Mouse (Mus musculus) intestine, embryonic 16.5 days (tissue): ENCODE measurements at regions not wholly inside any gene's neighbourhood (a gene's known extent, or its start where the extent isn't known, plus 50 kb on each side); places are given as distances from the start of the nearest gene placed in this dataset.

Source experiments
- ATAC-seq: fragments of 200-750 bp; cut with Nextera tagmentation; 2 replicates; pipeline ENCODE4 v1.8.0; 2017; ENCODE audit warnings: moderate TSS enrichment, moderate library complexity
- H3K27ac ChIP-seq: fragments of 300-500 bp; sonication (generic); 2 replicates; pipeline ENCODE4 v1.5.1; 2014; ENCODE audit warnings: mild to moderate bottlenecking, low read length
- H3K27me3 ChIP-seq: fragments of 300-500 bp; sonication (generic); replicated peaks from 2 replicates; pipeline ENCODE4 v1.6.1; 2014; ENCODE audit warnings: low read length, control low read depth, mixed read lengths; ENCODE audit not compliant: control insufficient read depth, insufficient read depth
- H3K36me3 ChIP-seq: fragments of 300-500 bp; sonication (generic); 2 replicates; pipeline ENCODE4 v1.6.1; 2014; ENCODE audit warnings: low read length, control low read depth; ENCODE audit not compliant: control insufficient read depth, insufficient read depth
- H3K4me1 ChIP-seq: fragments of 300-500 bp; sonication (generic); 2 replicates; pipeline ENCODE4 v1.6.1; 2014; ENCODE audit warnings: low read length, control low read depth, mixed read lengths; ENCODE audit not compliant: control insufficient read depth, insufficient read depth
- H3K4me2 ChIP-seq: fragments of 300-500 bp; sonication (generic); 2 replicates; pipeline ENCODE4 v1.6.1; 2014; ENCODE audit warnings: low read depth, low read length, control low read depth
- H3K4me3 ChIP-seq: fragments of 300-500 bp; sonication (generic); 2 replicates; pipeline ENCODE4 v1.5.1; 2014; ENCODE audit warnings: mild to moderate bottlenecking, low read length
- H3K9ac ChIP-seq: fragments of 300-500 bp; sonication (generic); 2 replicates; pipeline ENCODE4 v1.6.1; 2014; ENCODE audit warnings: low read depth, low read length
- H3K9me3 ChIP-seq: fragments of 300-500 bp; sonication (generic); 2 replicates; pipeline ENCODE4 v1.6.1; 2016; ENCODE audit warnings: low read length, control low read depth; ENCODE audit not compliant: control insufficient read depth
- WGBS: fragments of 180-500 bp; shearing (Covaris S2); extraction: QIAGEN DNeasy Blood & Tissue Kit; methylation state at CpG from one replicate; pipeline ENCODE4 v1.1.7; 2014; 5-methylcytosine and 5-hydroxymethylcytosine counted together

- Histone ChIP-seq H3K4me3 (no peak overlapping the region), H3K36me3 (no peaks in the 10 kb centered on the region), H3K27me3 (no peaks in the 10 kb centered on the region), H3K4me1 (no peaks in the 10 kb centered on the region), H3K9me3 (no peaks in the 10 kb centered on the region), H3K4me2 (no peak overlapping the region), H3K9ac (no peak overlapping the region), H3K27ac (no peak overlapping the region)
- no peak for ATAC-seq
- 89% methylated on average over 4 of the region's 4 CpGs for WGBS
Measured at GRCm38 (mm10) chr11:24247285-24247684, 169.4 kb downstream of the Bcl11a start.

GRCm38 (mm10) chr11:24251516-24251915 is 173.7 kb downstream of the Bcl11a start:
- no peak for ATAC-seq
- Histone ChIP-seq H3K27ac (no peak overlapping the region), H3K4me3 (no peak overlapping the region), H3K27me3 (no peaks in the 10 kb centered on the region), H3K36me3 (no peaks in the 10 kb centered on the region), H3K4me1 (no peaks in the 10 kb centered on the region), H3K9me3 (no peaks in the 10 kb centered on the region), H3K4me2 (no peak overlapping the region), H3K9ac (no peak overlapping the region)
- 67% methylated on average over 5 of the region's 5 CpGs for WGBS

- WGBS: 82% methylated on average over 22 of the region's 22 CpGs
- Histone ChIP-seq H3K9ac (no peak overlapping the region), H3K36me3 (no peaks in the 10 kb centered on the region), H3K27me3 (no peaks in the 10 kb centered on the region), H3K4me3 (no peak overlapping the region), H3K27ac (no peak overlapping the region), H3K9me3 (no peaks in the 10 kb centered on the region), H3K4me1 (no peaks in the 10 kb centered on the region), H3K4me2 (no peak overlapping the region)
- ATAC-seq: no peak
Measured at GRCm38 (mm10) chr11:24255201-24256060, 177.6 kb downstream of the Bcl11a start.

GRCm38 (mm10) chr11:24257741-24258140 is 179.9 kb downstream of the Bcl11a start:
- H3K4me1 ChIP-seq: no peaks in the 10 kb centered on the region
- no peak overlapping the region for H3K4me2 ChIP-seq
- no peak for ATAC-seq
- H3K9ac ChIP-seq: no peak overlapping the region
- no peak overlapping the region for H3K4me3 ChIP-seq
- H3K27ac ChIP-seq: no peak overlapping the region
- no peaks in the 10 kb centered on the region for H3K36me3 ChIP-seq
- no peaks in the 10 kb centered on the region for H3K27me3 ChIP-seq
- no peaks in the 10 kb centered on the region for H3K9me3 ChIP-seq

- Histone ChIP-seq H3K9me3 (no peaks in the 10 kb centered on the region), H3K4me1 (no peaks in the 10 kb centered on the region), H3K9ac (no peak overlapping the region), H3K4me2 (no peak overlapping the region), H3K4me3 (no peak overlapping the region), H3K27ac (no peak overlapping the region), H3K36me3 (no peaks in the 10 kb centered on the region), H3K27me3 (no peaks in the 10 kb centered on the region)
- ATAC-seq: no peak
- 89% methylated on average over 6 of the region's 6 CpGs for WGBS
Measured at GRCm38 (mm10) chr11:24258340-24258739, 180.5 kb downstream of the Bcl11a start.

- H3K9me3 ChIP-seq: no peaks in the 10 kb centered on the region
- no peak for ATAC-seq
- H3K9ac ChIP-seq: no peak overlapping the region
- no peaks in the 10 kb centered on the region for H3K36me3 ChIP-seq
- no peaks in the 10 kb centered on the region for H3K4me1 ChIP-seq
- H3K27ac ChIP-seq: no peak overlapping the region
- no peak overlapping the region for H3K4me2 ChIP-seq
- H3K27me3 ChIP-seq: no peaks in the 10 kb centered on the region
- no peak overlapping the region for H3K4me3 ChIP-seq
- WGBS: 60% methylated on average over 2 of the region's 2 CpGs
Measured at GRCm38 (mm10) chr11:24259668-24260067, 181.8 kb downstream of the Bcl11a start.

GRCm38 (mm10) chr11:24269046-24269445 is 191.2 kb downstream of the Bcl11a start:
- no peak overlapping the region for H3K27ac ChIP-seq
- H3K9me3 ChIP-seq: no peaks in the 10 kb centered on the region
- 72% methylated on average over 2 of the region's 2 CpGs for WGBS
- no peaks in the 10 kb centered on the region for H3K27me3 ChIP-seq
- no peaks in the 10 kb centered on the region for H3K4me1 ChIP-seq
- no peak overlapping the region for H3K9ac ChIP-seq
- no peaks in the 10 kb centered on the region for H3K36me3 ChIP-seq
- no peak overlapping the region for H3K4me2 ChIP-seq
- no peak overlapping the region for H3K4me3 ChIP-seq
- ATAC-seq: no peak

- Histone ChIP-seq H3K27me3 (no peaks in the 10 kb centered on the region), H3K9me3 (no peaks in the 10 kb centered on the region), H3K4me3 (no peak overlapping the region), H3K36me3 (no peaks in the 10 kb centered on the region), H3K27ac (no peak overlapping the region), H3K4me1 (peaks cover 5% of the 10 kb centered on the region), H3K9ac (no peak overlapping the region), H3K4me2 (no peak overlapping the region)
- WGBS: 71% methylated on average over 5 of the region's 5 CpGs
- ATAC-seq: no peak
Measured at GRCm38 (mm10) chr11:24281628-24282027, 203.8 kb downstream of the Bcl11a start.

- Histone ChIP-seq H3K4me2 (no peak overlapping the region), H3K27ac (no peak overlapping the region), H3K9me3 (no peaks in the 10 kb centered on the region), H3K27me3 (no peaks in the 10 kb centered on the region), H3K4me1 (peaks cover 7% of the 10 kb centered on the region), H3K36me3 (no peaks in the 10 kb centered on the region), H3K9ac (no peak overlapping the region), H3K4me3 (no peak overlapping the region)
- 48% methylated on average over 9 of the region's 9 CpGs for WGBS
- ATAC-seq: no peak
Measured at GRCm38 (mm10) chr11:24282556-24282955, 204.7 kb downstream of the Bcl11a start.
